Mouse (Mus musculus): ENCODE data around the gene Psma3. TPM values are rescaled to one million over a fixed set of nuclear protein-coding genes. Genes with fewer than 3 reads are reported as not detected.
"Not testable (repeated sequence)": the region's sequence is repeated elsewhere in the genome, so short reads cannot be mapped to it uniquely, and the experiment has no call there.

The Psma3 gene
- polyA plus RNA-seq, 1 experiment from 2014 or later = 680 TPM

DNA sequence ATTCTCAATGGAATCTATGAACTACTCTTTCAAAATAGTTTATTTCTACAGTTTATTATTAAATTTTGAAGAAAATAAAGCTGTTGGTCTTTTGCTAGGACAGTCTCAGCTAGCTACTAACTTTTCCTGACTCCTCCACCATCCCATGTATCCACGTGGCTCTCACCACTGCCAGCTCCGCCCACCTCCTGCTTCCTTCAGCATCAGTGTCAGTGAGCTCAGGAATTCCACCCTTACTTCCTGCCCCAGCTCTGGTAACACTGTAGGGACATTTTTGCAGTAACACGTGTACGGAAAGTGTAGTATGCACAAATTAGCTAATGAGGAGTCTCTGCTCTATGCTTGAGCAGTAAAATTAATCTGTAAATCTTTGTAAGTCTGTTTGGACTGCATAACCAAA, 35.3 kb downstream of the Psma3 start:
- Histone ChIP-seq H3K4me3 (no peak overlapping the region), H3K9me3 (replicated peaks) (no peaks in the 10 kb centered on the region), H3K4me1 (peaks cover 18% of the 10 kb centered on the region), H3K27me3 (ENCODE audit: low read depth, poor library complexity, severe bottlenecking) (no peaks in the 10 kb centered on the region), H3K36me3 (peaks cover 86% of the 10 kb centered on the region), H3K27ac (replicated peaks) (no peak overlapping the region)
- WGBS = 72% methylated on average over 4 of the region's 4 CpGs
- no peak for DNase-seq (ENCODE audit: low spot score)

- Histone ChIP-seq H3K36me3 (peaks cover 43% of the 10 kb centered on the region), H3K27me3 (ENCODE audit: low read depth, poor library complexity, severe bottlenecking) (no peaks in the 10 kb centered on the region), H3K4me1 (peaks cover 31% of the 10 kb centered on the region), H3K4me3 (peak overlapping the region; percentile 88), H3K9me3 (replicated peaks) (no peaks in the 10 kb centered on the region), H3K27ac (replicated peaks) (peak overlapping the region; percentile 96)
- no peak for DNase-seq (ENCODE audit: low spot score)
- under 1% methylated on average over 32 of the region's 32 CpGs for WGBS
Observed at GRCm38 (mm10) chr12:71014845-71015362, 40.5 kb downstream of the Psma3 start.

- peak within 1 kb of the TSS; percentile 96 for H3K27ac ChIP-seq (replicated peaks)
- peak within 1 kb of the TSS; percentile 88 for H3K4me3 ChIP-seq
- peaks cover 43% of the 10 kb centered on the region for H3K36me3 ChIP-seq
- peak; percentile 98 for DNase-seq (ENCODE audit: low spot score)
- H3K9me3 ChIP-seq (replicated peaks) = no peaks in the 10 kb centered on the region
- H3K4me1 ChIP-seq = peaks cover 31% of the 10 kb centered on the region
- no peaks in the 10 kb centered on the region for H3K27me3 ChIP-seq (ENCODE audit: low read depth, poor library complexity, severe bottlenecking)
- under 1% methylated on average over 61 of the region's 61 CpGs for WGBS
Observed at GRCm38 (mm10) chr12:71015363-71016210, 41.2 kb downstream of the Psma3 start, which contains the start of gene Arid4a. TSS of gene Arid4a (plus strand) at chr12:71015990.

- Histone ChIP-seq H3K4me1 (peaks cover 31% of the 10 kb centered on the region), H3K27ac (replicated peaks) (peak overlapping the region; percentile 93), H3K36me3 (peaks cover 43% of the 10 kb centered on the region), H3K4me3 (peak overlapping the region; percentile 88), H3K9me3 (replicated peaks) (no peaks in the 10 kb centered on the region), H3K27me3 (ENCODE audit: low read depth, poor library complexity, severe bottlenecking) (no peaks in the 10 kb centered on the region)
- under 1% methylated on average over 33 of the region's 33 CpGs for WGBS
- DNase-seq (ENCODE audit: low spot score) = no peak
Observed at GRCm38 (mm10) chr12:71016211-71016502, 41.7 kb downstream of the Psma3 start.

DNA sequence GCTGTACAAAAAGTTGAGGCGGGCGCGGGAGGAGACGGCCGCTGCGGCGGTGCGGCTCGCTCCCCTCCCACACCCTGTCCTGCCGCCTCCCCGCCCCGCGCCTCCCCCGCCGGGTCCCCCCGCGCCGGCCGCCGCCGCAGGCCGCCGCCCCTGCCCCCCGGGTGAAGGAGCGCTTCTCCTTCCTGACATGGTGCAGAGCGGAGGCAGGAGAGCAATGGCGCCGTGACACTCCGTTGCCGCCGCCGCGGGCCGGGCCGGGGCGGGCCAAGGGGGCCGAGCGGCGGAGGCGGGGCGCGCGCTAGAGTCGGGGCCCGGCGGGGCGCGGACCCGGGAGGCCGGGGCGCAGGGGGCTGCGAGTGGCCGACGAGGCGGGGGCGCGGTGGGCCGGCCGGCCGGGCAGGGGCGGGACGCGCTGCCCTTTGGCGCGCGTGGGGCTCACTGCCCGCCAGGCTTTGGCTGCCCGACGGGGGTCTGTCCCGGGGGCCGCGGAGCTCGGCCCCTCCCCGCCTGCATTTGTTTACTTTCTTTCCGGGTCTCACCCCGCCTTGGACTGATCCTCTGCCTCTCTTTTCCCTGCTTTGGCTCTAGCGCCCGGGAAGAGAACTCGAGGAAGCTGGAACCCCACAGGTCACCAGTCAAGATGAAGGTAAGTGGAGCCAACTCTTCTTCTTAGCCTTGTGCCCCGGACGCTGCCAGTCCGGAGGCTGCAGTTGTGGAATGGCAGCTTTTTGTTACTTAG, 42.3 kb downstream of the Psma3 start:
- Histone ChIP-seq H3K27me3 (ENCODE audit: low read depth, poor library complexity, severe bottlenecking) (no peaks in the 10 kb centered on the region), H3K36me3 (peaks cover 47% of the 10 kb centered on the region), H3K27ac (replicated peaks) (peak overlapping the region; percentile 93), H3K4me1 (peaks cover 31% of the 10 kb centered on the region), H3K9me3 (replicated peaks) (no peaks in the 10 kb centered on the region), H3K4me3 (peak overlapping the region; percentile 88)
- WGBS = 1% methylated on average over 75 of the region's 82 CpGs
- DNase-seq (ENCODE audit: low spot score) = peak; percentile 62

GRCm38 (mm10) chr12:71017242-71017571, 42.8 kb downstream of the Psma3 start:
- H3K36me3 ChIP-seq = peaks cover 47% of the 10 kb centered on the region
- no peaks in the 10 kb centered on the region for H3K27me3 ChIP-seq (ENCODE audit: low read depth, poor library complexity, severe bottlenecking)
- H3K4me3 ChIP-seq = peak overlapping the region; percentile 88
- peak overlapping the region; percentile 93 for H3K27ac ChIP-seq (replicated peaks)
- no peak for DNase-seq (ENCODE audit: low spot score)
- 28% methylated on average over 5 of the region's 5 CpGs for WGBS
- H3K9me3 ChIP-seq (replicated peaks) = no peaks in the 10 kb centered on the region
- H3K4me1 ChIP-seq = peaks cover 29% of the 10 kb centered on the region

DNA sequence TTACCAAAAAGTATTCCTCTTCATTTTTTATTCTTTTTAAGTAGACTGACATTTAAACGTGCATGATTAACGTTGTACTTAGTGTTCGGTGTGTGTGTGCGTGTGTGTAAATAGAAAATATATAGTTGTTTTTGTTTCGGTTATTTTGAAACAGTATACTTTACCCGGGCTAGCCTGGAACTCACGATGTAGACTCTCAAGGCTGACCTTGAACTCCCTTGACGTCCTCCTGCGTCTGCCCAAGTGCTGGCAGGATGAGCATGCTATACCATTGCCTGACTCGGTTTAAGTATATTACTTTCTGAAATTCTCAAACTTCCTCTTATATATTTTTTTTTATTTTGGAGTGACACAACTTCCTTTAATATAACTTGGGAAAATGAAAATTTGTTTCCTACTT, 43.4 kb downstream of the Psma3 start:
- 89% methylated on average over 10 of the region's 10 CpGs for WGBS
- peak overlapping the region; percentile 88; the same call in 1 of the 2 replicates for H3K4me3 ChIP-seq
- peaks cover 47% of the 10 kb centered on the region for H3K36me3 ChIP-seq
- H3K9me3 ChIP-seq (replicated peaks) = no peaks in the 10 kb centered on the region
- no peak overlapping the region for H3K27ac ChIP-seq (replicated peaks)
- peaks cover 26% of the 10 kb centered on the region for H3K4me1 ChIP-seq
- no peaks in the 10 kb centered on the region for H3K27me3 ChIP-seq (ENCODE audit: low read depth, poor library complexity, severe bottlenecking)
- DNase-seq (ENCODE audit: low spot score) = no peak

DNA sequence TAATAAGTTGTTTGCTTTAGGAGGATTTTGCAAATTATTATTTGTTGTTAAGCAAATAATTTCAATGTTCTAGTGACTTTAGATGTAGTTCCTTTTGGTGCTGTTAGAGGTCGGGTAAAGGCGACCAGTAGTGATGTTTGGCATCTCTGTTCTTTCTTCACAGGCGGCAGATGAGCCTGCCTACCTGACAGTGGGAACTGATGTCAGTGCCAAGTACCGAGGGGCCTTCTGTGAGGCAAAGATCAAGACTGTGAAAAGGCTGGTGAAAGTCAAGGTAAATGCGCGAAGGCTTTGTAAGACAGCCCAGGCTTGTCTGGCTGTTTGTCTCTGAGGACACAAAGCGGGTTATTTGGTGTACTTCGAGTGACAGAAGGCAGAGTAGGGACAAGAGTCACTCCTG, 44.8 kb downstream of the Psma3 start:
- H3K27me3 ChIP-seq (ENCODE audit: low read depth, poor library complexity, severe bottlenecking) = no peaks in the 10 kb centered on the region
- no peak overlapping the region for H3K4me3 ChIP-seq
- 90% methylated on average over 8 of the region's 8 CpGs for WGBS
- H3K9me3 ChIP-seq (replicated peaks) = no peaks in the 10 kb centered on the region
- peaks cover 51% of the 10 kb centered on the region for H3K36me3 ChIP-seq
- no peak for DNase-seq (ENCODE audit: low spot score)
- H3K4me1 ChIP-seq = peaks cover 19% of the 10 kb centered on the region
- H3K27ac ChIP-seq (replicated peaks) = no peak overlapping the region

DNA sequence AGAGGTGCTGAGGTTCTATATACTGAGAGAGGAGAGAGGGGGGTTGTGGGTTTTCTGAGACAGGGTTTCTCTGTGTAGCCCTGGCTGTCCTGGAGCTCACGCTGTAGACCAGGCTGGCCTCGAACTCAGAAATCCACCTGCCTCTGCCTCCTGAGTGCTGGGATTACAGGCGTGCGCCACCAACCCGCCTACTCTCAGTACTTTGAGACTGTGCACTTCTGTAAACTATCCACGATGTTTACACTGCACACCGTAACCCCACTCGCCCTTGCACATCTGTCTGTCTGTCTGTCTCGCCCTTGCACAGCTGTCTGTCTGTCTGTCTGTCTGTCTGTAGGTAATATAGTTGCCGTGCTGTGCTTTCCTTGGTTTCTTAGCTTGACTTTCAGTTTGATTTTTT, 50.0 kb downstream of the Psma3 start:
- no peak for DNase-seq (ENCODE audit: low spot score)
- no peak overlapping the region for H3K4me3 ChIP-seq
- H3K27me3 ChIP-seq (ENCODE audit: low read depth, poor library complexity, severe bottlenecking) = no peaks in the 10 kb centered on the region
- 96% methylated on average over 10 of the region's 10 CpGs for WGBS
- H3K9me3 ChIP-seq (replicated peaks) = no peaks in the 10 kb centered on the region
- H3K36me3 ChIP-seq = peaks cover 96% of the 10 kb centered on the region
- no peaks in the 10 kb centered on the region for H3K4me1 ChIP-seq
- H3K27ac ChIP-seq (replicated peaks) = no peak overlapping the region

DNA sequence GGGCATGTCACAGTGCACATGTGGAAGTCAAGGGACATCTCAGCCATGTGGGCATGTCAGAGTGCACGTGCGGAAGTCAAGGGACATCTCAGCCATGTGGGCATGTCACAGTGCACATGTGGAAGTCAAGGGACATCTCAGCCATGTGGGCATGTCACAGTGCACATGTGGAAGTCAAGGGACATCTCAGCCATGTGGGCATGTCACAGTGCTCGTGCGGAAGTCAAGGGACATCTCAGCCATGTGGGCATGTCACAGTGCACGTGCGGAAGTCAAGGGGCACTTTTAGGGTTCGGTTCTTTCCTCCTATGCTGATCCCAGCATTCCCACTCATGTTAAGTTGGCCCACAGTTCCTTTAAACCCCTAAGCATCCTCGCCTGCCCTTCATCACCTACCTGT, 53.8 kb downstream of the Psma3 start:
- H3K36me3 ChIP-seq = peaks cover 85% of the 10 kb centered on the region

GRCm38 (mm10) chr12:71030260-71030659, 55.8 kb downstream of the Psma3 start:
- H3K27ac ChIP-seq (replicated peaks) = no peak overlapping the region
- 94% methylated on average over 8 of the region's 8 CpGs for WGBS
- H3K4me3 ChIP-seq = no peak overlapping the region
- DNase-seq (ENCODE audit: low spot score) = no peak
- H3K36me3 ChIP-seq = peaks cover 72% of the 10 kb centered on the region
- no peaks in the 10 kb centered on the region for H3K27me3 ChIP-seq (ENCODE audit: low read depth, poor library complexity, severe bottlenecking)
- no peaks in the 10 kb centered on the region for H3K9me3 ChIP-seq (replicated peaks)
- no peaks in the 10 kb centered on the region for H3K4me1 ChIP-seq

More for the DNA sequence above, 53.8 kb downstream of the Psma3 start:
- not testable (repeated sequence) for H3K9me3 ChIP-seq (replicated peaks); H3K4me1 ChIP-seq; H3K27ac ChIP-seq (replicated peaks); H3K4me3 ChIP-seq; DNase-seq (ENCODE audit: low spot score); H3K27me3 ChIP-seq (ENCODE audit: low read depth, poor library complexity, severe bottlenecking)
- WGBS = 96% methylated on average over 8 of the region's 8 CpGs

DNA sequence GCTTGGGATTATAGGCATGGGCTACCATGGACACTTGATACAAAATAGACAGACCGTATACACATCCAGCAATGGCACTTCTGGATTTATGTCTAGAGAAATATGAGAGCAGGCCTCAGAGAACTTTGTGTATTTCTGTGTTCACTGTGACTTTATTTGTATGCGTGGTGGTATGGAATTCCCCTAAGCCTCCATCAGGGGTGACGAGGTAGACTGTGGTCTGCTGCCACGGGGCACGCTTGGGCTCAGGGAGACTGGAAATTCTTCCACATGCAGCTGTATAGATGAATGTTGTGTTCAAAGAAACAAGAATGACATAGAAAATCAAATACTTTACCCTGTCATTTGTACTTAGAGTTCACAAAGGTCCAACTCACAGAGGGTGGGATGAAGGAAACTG, 56.3 kb downstream of the Psma3 start:
- no peak overlapping the region for H3K27ac ChIP-seq (replicated peaks)
- no peak overlapping the region for H3K4me3 ChIP-seq
- no peaks in the 10 kb centered on the region for H3K27me3 ChIP-seq (ENCODE audit: low read depth, poor library complexity, severe bottlenecking)
- 95% methylated on average over 5 of the region's 5 CpGs for WGBS
- no peak for DNase-seq (ENCODE audit: low spot score)
- H3K4me1 ChIP-seq = no peaks in the 10 kb centered on the region
- no peaks in the 10 kb centered on the region for H3K9me3 ChIP-seq (replicated peaks)
- H3K36me3 ChIP-seq = peaks cover 67% of the 10 kb centered on the region

DNA sequence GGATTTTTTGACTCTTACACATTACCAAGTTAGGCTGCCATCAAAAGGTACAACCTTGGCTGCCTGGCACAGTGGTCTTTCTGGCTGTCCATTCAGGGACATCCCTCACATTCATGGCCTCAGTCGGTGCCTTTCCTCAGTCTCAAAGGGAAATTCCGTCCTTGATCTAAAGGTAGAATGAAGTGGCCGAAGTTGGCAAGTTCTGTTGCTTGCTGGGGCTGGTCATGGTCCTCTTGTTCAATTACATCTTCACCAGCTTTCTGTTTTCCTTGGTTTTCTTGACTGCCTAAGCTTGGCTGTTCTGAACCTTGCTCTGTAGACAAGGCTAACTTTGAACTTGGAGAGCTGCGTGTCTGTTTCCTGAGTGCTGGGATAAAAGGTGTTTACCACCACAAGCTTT, 61.4 kb downstream of the Psma3 start:
- Histone ChIP-seq H3K27me3 (ENCODE audit: low read depth, poor library complexity, severe bottlenecking) (no peaks in the 10 kb centered on the region), H3K4me1 (no peaks in the 10 kb centered on the region), H3K36me3 (peaks cover 68% of the 10 kb centered on the region), H3K27ac (replicated peaks) (no peak overlapping the region), H3K4me3 (no peak overlapping the region), H3K9me3 (replicated peaks) (no peaks in the 10 kb centered on the region)
- DNase-seq (ENCODE audit: low spot score) = no peak
- 88% methylated on average over 4 of the region's 4 CpGs for WGBS
